ENCODE assay signal across 21 mouse cellular contexts in genomic region chr10:110453566-110453965, GRCm38 (mm10). TPM values are rescaled to one million over a fixed set of nuclear protein-coding genes. Genes with fewer than 3 reads are reported as not detected.
DNase-seq lines count a peak whose midpoint lies in the region; ATAC-seq and TF ChIP-seq lines count a peak whose summit lies in the region.
"Had no signal": no experiment of that assay in that cellular context is flagged by ENCODE, and none has a peak within 500 bp of the region (broad histone marks: within the 10 kb centered on the region; RNA-seq: fewer than 3 reads in every experiment).

No protein-coding gene starts in this region.

- intact Hi-C loops in heart, postnatal 36 days (cut with DNase I) = loop anchor here (10.0 kb wide), 1 partner anchor 281 kb away; no protein-coding TSS in a partner anchor

- ATAC-seq in forebrain, embryonic 14.5 days = no peak
- ATAC-seq in hindbrain, postnatal 0 days = no peak
- ATAC-seq in neural tube, embryonic 12.5 days (ENCODE audit: low FRiP score, low read depth) = no peak
- ATAC-seq: intestine, embryonic 16.5 days; Patski had no signal

- H3K9ac ChIP-seq in forebrain, embryonic 14.5 days (ENCODE audit: low read length) = peak overlapping the region; percentile 90
- peak overlapping the region; percentile 87; the same call in 1 of the 2 replicates for H3K9ac ChIP-seq in hindbrain, postnatal 0 days (replicated peaks; ENCODE audit: low read length)
- peak overlapping the region; percentile 79 for H3K9ac ChIP-seq in neural tube, embryonic 12.5 days
- H3K9ac ChIP-seq: embryonic facial prominence, embryonic 15.5 days; stomach, embryonic 15.5 days had no signal

- H3K9me3 ChIP-seq in forebrain, embryonic 14.5 days (replicated peaks; ENCODE audit: control insufficient read depth, low read length) = no peaks in the 10 kb centered on the region
- H3K9me3 ChIP-seq in hindbrain, postnatal 0 days (ENCODE audit: low read length) = no peaks in the 10 kb centered on the region
- H3K9me3 ChIP-seq in neural tube, embryonic 12.5 days = no peaks in the 10 kb centered on the region
- H3K9me3 ChIP-seq: embryonic facial prominence, embryonic 15.5 days; heart, embryonic 10.5 days; stomach, embryonic 15.5 days had no signal

- H3K4me1 ChIP-seq in forebrain, embryonic 14.5 days (ENCODE audit: control insufficient read depth, insufficient read depth, low read length) = no peaks in the 10 kb centered on the region; the same call in 1 of the 2 replicates
- no peaks in the 10 kb centered on the region for H3K4me1 ChIP-seq in hindbrain, postnatal 0 days (ENCODE audit: insufficient read depth, low read length)
- H3K4me1 ChIP-seq in neural tube, embryonic 12.5 days = no peaks in the 10 kb centered on the region
- H3K4me1 ChIP-seq: stomach, embryonic 15.5 days had no signal

- H3K4me3 ChIP-seq in forebrain, embryonic 14.5 days (ENCODE audit: low read depth, low read length) = peak overlapping the region; percentile 77
- peak overlapping the region; percentile 85 for H3K4me3 ChIP-seq in hindbrain, postnatal 0 days (ENCODE audit: low read length)
- peak overlapping the region; percentile 63 for H3K4me3 ChIP-seq in neural tube, embryonic 12.5 days
- H3K4me3 ChIP-seq: embryonic facial prominence, embryonic 15.5 days; heart, embryonic 10.5 days; stomach, embryonic 15.5 days had no signal

- no peaks in the 10 kb centered on the region for H3K36me3 ChIP-seq in forebrain, embryonic 14.5 days (ENCODE audit: control insufficient read depth, insufficient read depth, low read length)
- H3K36me3 ChIP-seq in hindbrain, postnatal 0 days (ENCODE audit: insufficient read depth, low read length) = no peaks in the 10 kb centered on the region
- H3K36me3 ChIP-seq in neural tube, embryonic 12.5 days = no peaks in the 10 kb centered on the region
- H3K36me3 ChIP-seq: embryonic facial prominence, embryonic 15.5 days; heart, embryonic 10.5 days; stomach, embryonic 15.5 days had no signal

- TF ChIP-seq CTCF in hindbrain, postnatal 0 days (IDR thresholded peaks at IDR 0.05; ENCODE audit: low read depth) = no peak

- H3K27ac ChIP-seq in forebrain, embryonic 14.5 days (ENCODE audit: low read depth, low read length) = no peak overlapping the region
- no peak overlapping the region for H3K27ac ChIP-seq in hindbrain, postnatal 0 days
- H3K27ac ChIP-seq in neural tube, embryonic 12.5 days = no peak overlapping the region
- H3K27ac ChIP-seq: embryonic facial prominence, embryonic 15.5 days; heart, embryonic 10.5 days; stomach, embryonic 15.5 days had no signal

- peak overlapping the region; percentile 69 for H3K4me2 ChIP-seq in forebrain, embryonic 14.5 days (ENCODE audit: low read length)
- peak overlapping the region; percentile 79 for H3K4me2 ChIP-seq in hindbrain, postnatal 0 days (ENCODE audit: low read depth, low read length)
- H3K4me2 ChIP-seq in neural tube, embryonic 12.5 days (replicated peaks) = peak overlapping the region; percentile 70
- H3K4me2 ChIP-seq: embryonic facial prominence, embryonic 15.5 days; stomach, embryonic 15.5 days had no signal

- 52% methylated on average over 5 of the region's 5 CpGs for WGBS in forebrain, embryonic 14.5 days
- WGBS in hindbrain, postnatal 0 days = 41% methylated on average over 5 of the region's 5 CpGs
- WGBS in neural tube, embryonic 12.5 days = 68% methylated on average over 5 of the region's 5 CpGs

- peak; percentile 1 for DNase-seq in heart, adult 11 months
- no peak for DNase-seq in heart, postnatal 36 days
- DNase-seq in forebrain, embryonic 14.5 days (ENCODE audit: low spot score) = peak; percentile 40
- peak; percentile 31 for DNase-seq in hindbrain, postnatal 0 days (ENCODE audit: low spot score)
- no peak for DNase-seq in gastrocnemius, postnatal 4 days (ENCODE audit: low spot score in 2 of 2)
- no peak for DNase-seq in gastrocnemius, adult 18-20 months (ENCODE audit: low spot score)
- DNase-seq in urinary bladder, postnatal 14 days (ENCODE audit: low spot score) = no peak
- DNase-seq: gastrocnemius, postnatal 14 days; heart, postnatal 14 days; kidney, postnatal 10 days; layer of hippocampus, adult 9-11 months; lung, adult 2 months; lung, postnatal 4 days; thymus, postnatal 25 days had no signal

- H3K27me3 ChIP-seq in forebrain, embryonic 14.5 days (replicated peaks; ENCODE audit: control insufficient read depth, insufficient read depth, low read length) = no peaks in the 10 kb centered on the region
- no peaks in the 10 kb centered on the region for H3K27me3 ChIP-seq in hindbrain, postnatal 0 days (ENCODE audit: insufficient read depth, low read length)
- H3K27me3 ChIP-seq in neural tube, embryonic 12.5 days (replicated peaks) = no peaks in the 10 kb centered on the region

RNA-seq across cellular contexts. Expression of gene Nav3, which starts 2.4 kb away (rescaled TPM):
- total RNA-seq in heart, postnatal 36 days (2021) = 1 to 10 TPM; 3.3 to 5.7 TPM
- 17.6 and 22.0 TPM in 2 replicates for polyA plus RNA-seq in forebrain, embryonic 14.5 days (2014; fragmentation: Nextera tagmentation; extraction: Ambion mirVana)
- 98.1 and 125 TPM in 2 replicates for total RNA-seq in hindbrain, postnatal 0 days (2014; rRNA removed)
- 18.2 and 19.2 TPM in 2 replicates for polyA plus RNA-seq in hindbrain, postnatal 0 days (2015; fragmentation: Nextera tagmentation; extraction: Ambion mirVana)
- 19.4 and 19.5 TPM in 2 replicates for polyA plus RNA-seq in neural tube, embryonic 12.5 days (2016; fragmentation: Nextera tagmentation; extraction: Ambion mirVana)
- total RNA-seq in gastrocnemius, postnatal 4 days (2021) = 10 to 100 TPM; 24.3 to 26.3 TPM
- total RNA-seq in gastrocnemius, adult 18-20 months (2021) = 1 to 10 TPM; 1.3 to 1.4 TPM
- total RNA-seq: common myeloid progenitor, adult 5-6 weeks had no signal

Comparison
In these comparisons a context has a peak if more than half of its experiments do, and no peak if none do; other contexts are left out.
1. DNase-seq: peak in heart, adult 11 months (single experiment), forebrain, embryonic 14.5 days (single experiment) and hindbrain, postnatal 0 days (single experiment); none in heart, postnatal 36 days (0 of 2), gastrocnemius, postnatal 4 days (0 of 2), gastrocnemius, adult 18-20 months (single experiment) and urinary bladder, postnatal 14 days (single experiment).
2. Peak in every context shown above with its lines, with median percentiles within 50 percentile points of each other: H3K4me2 ChIP-seq, H3K4me3 ChIP-seq and H3K9ac ChIP-seq.